Mouse (Mus musculus): ENCODE measurements around the gene Ptpdc1. TPM values are rescaled to one million over a fixed set of nuclear protein-coding genes. Genes with fewer than 3 reads are reported as not detected.

Ptpdc1 gene
- polyA plus RNA-seq, 1 experiment from 2014 or later: 21.6 TPM

DNA sequence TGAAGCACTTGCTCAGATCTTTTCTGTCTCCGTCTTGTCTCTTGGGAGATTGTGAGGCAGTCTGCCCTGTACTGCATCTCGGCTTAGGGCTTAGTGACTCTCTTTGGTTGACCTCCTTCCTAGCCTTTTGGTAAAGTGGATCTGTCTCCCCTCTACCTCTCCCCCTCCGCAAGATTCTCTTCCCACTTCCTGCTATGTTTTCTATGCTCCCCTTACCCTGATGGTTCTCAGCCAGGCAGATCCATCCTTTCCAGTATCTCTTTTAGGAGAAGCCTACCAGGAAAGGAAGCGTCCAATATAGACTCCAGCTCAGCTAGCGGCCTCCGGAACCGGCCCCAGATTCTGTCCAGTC is 38.5 kb upstream of the Ptpdc1 start:
- H3K27me3 ChIP-seq (ENCODE audit: control insufficient read depth, insufficient read depth, low read length): peaks cover 96% of the 10 kb centered on the region
- ATAC-seq (ENCODE audit: low FRiP score): no peak
- no peaks in the 10 kb centered on the region for H3K36me3 ChIP-seq (replicated peaks; ENCODE audit: control insufficient read depth, insufficient read depth)
- H3K9me3 ChIP-seq (ENCODE audit: control insufficient read depth, low read length): no peaks in the 10 kb centered on the region
- H3K27ac ChIP-seq: no peak overlapping the region
- DNase-seq (ENCODE audit: low spot score): no peak
- no peak overlapping the region for H3K4me3 ChIP-seq (replicated peaks; ENCODE audit: low read length)
- H3K4me1 ChIP-seq (replicated peaks; ENCODE audit: control insufficient read depth, insufficient read depth, low read length): peaks cover 13% of the 10 kb centered on the region; the same call in 1 of the 2 replicates
- 5% methylated on average over 7 of the region's 7 CpGs for WGBS
- no peak overlapping the region for H3K4me2 ChIP-seq (replicated peaks)
- H3K9ac ChIP-seq: no peak overlapping the region

- H3K9ac ChIP-seq: 0 out of 2 replicates have a peak overlapping the region, but pooled peaks have one; percentile 14
- H3K4me1 ChIP-seq (replicated peaks; ENCODE audit: control insufficient read depth, insufficient read depth, low read length): peaks cover 8% of the 10 kb centered on the region; the same call in 1 of the 2 replicates
- peak overlapping the region; percentile 56 for H3K4me2 ChIP-seq (replicated peaks)
- peak overlapping the region; percentile 30 for H3K4me3 ChIP-seq (replicated peaks; ENCODE audit: low read length)
- no peaks in the 10 kb centered on the region for H3K9me3 ChIP-seq (ENCODE audit: control insufficient read depth, low read length)
- peaks cover 94% of the 10 kb centered on the region for H3K27me3 ChIP-seq (ENCODE audit: control insufficient read depth, insufficient read depth, low read length)
- WGBS: 2% methylated on average over 53 of the region's 54 CpGs
- H3K36me3 ChIP-seq (replicated peaks; ENCODE audit: control insufficient read depth, insufficient read depth): no peaks in the 10 kb centered on the region
- H3K27ac ChIP-seq: no peak overlapping the region
- ATAC-seq (ENCODE audit: low FRiP score) (no peak), DNase-seq (ENCODE audit: low spot score) (peak; percentile 35)
These were observed 37.9 kb upstream of the Ptpdc1 start for GRCm38 (mm10) chr13:48663211-48663987.

- Histone ChIP-seq H3K27me3 (ENCODE audit: control insufficient read depth, insufficient read depth, low read length) (peaks cover 93% of the 10 kb centered on the region), H3K4me3 (replicated peaks; ENCODE audit: low read length) (peak within 1 kb of the TSS; percentile 30), H3K4me1 (replicated peaks; ENCODE audit: control insufficient read depth, insufficient read depth, low read length) (peaks cover 8% of the 10 kb centered on the region; the same call in 1 of the 2 replicates), H3K4me2 (replicated peaks) (peak within 1 kb of the TSS; percentile 56), H3K27ac (no peak within 1 kb of the TSS), H3K9me3 (ENCODE audit: control insufficient read depth, low read length) (no peaks in the 10 kb centered on the region), H3K36me3 (replicated peaks; ENCODE audit: control insufficient read depth, insufficient read depth) (no peaks in the 10 kb centered on the region), H3K9ac (0 out of 2 replicates have a peak within 1 kb of the TSS, but pooled peaks have one; percentile 14)
- no peak for DNase-seq (ENCODE audit: low spot score)
- no peak for ATAC-seq (ENCODE audit: low FRiP score)
- WGBS: under 1% methylated on average over 60 of the region's 73 CpGs
These were observed 37.1 kb upstream of the Ptpdc1 start, which contains the start of gene Barx1 for GRCm38 (mm10) chr13:48662431-48663143. Gene Barx1 (plus strand): TSS chr13:48662998.

GRCm38 (mm10) chr13:48661561-48661960 is 36.1 kb upstream of the Ptpdc1 start:
- Histone ChIP-seq H3K36me3 (replicated peaks; ENCODE audit: control insufficient read depth, insufficient read depth) (no peaks in the 10 kb centered on the region), H3K4me1 (replicated peaks; ENCODE audit: control insufficient read depth, insufficient read depth, low read length) (peaks cover 8% of the 10 kb centered on the region; the same call in 1 of the 2 replicates), H3K4me3 (replicated peaks; ENCODE audit: low read length) (no peak overlapping the region), H3K4me2 (replicated peaks) (no peak overlapping the region), H3K9me3 (ENCODE audit: control insufficient read depth, low read length) (no peaks in the 10 kb centered on the region), H3K9ac (no peak overlapping the region), H3K27ac (no peak overlapping the region), H3K27me3 (ENCODE audit: control insufficient read depth, insufficient read depth, low read length) (peaks cover 93% of the 10 kb centered on the region)
- ATAC-seq (ENCODE audit: low FRiP score) (no peak), DNase-seq (ENCODE audit: low spot score) (no peak)
- 0% methylated on average over 1 of the region's 1 CpGs for WGBS

DNA sequence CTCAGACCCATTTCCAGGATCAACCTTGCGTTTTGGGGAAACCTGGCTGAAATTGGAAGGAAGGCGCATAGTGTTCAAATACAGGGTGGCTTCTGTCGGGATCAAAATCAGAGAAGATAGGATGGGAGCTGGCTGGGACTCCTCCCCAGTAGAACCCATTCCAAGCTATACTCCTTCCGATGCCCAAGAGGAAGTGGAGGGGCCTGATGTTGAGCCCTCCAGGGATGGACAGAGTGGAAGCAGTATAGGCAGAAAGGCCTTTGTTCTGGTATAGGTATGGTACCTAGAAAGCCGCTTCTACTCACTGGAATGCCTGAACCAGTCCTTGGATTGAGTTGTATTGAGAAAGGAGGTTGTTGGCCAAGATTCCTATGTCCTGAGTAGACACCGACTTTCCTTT is 35.3 kb upstream of the Ptpdc1 start:
- ATAC-seq (ENCODE audit: low FRiP score) (no peak), DNase-seq (ENCODE audit: low spot score) (no peak)
- no peaks in the 10 kb centered on the region for H3K9me3 ChIP-seq (ENCODE audit: control insufficient read depth, low read length)
- 14% methylated on average over 6 of the region's 6 CpGs for WGBS
- peaks cover 93% of the 10 kb centered on the region for H3K27me3 ChIP-seq (ENCODE audit: control insufficient read depth, insufficient read depth, low read length)
- no peaks in the 10 kb centered on the region for H3K36me3 ChIP-seq (replicated peaks; ENCODE audit: control insufficient read depth, insufficient read depth)
- no peak overlapping the region for H3K4me3 ChIP-seq (replicated peaks; ENCODE audit: low read length)
- H3K4me1 ChIP-seq (replicated peaks; ENCODE audit: control insufficient read depth, insufficient read depth, low read length): peaks cover 8% of the 10 kb centered on the region; the same call in 1 of the 2 replicates
- no peak overlapping the region for H3K9ac ChIP-seq
- H3K4me2 ChIP-seq (replicated peaks): no peak overlapping the region
- H3K27ac ChIP-seq: no peak overlapping the region

DNA sequence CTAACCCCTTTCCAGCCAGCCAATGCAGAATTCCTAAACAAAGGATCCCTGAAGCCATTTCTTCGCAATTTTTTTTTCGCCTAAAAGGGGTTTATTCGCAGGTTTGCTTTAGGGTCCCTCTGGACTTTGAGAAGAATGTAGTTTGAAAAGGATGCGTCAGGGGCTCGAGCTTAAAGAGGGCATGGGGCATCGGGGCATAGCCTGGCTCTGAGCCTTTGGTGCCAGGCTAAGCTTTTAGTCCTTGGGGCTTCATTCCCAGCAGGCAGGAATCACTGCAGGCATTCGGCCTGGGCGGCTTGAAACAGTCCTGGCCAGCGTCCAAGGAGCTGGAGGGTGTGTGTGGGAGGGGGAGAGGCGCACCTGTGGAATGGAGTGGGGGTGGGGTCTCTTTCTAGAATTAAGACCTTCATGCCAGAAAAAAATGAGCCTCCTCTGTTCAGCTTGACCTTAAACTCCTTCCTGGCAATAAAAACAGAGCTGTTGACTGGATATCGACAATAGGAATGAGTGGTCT is 34.8 kb upstream of the Ptpdc1 start:
- no peaks in the 10 kb centered on the region for H3K36me3 ChIP-seq (replicated peaks; ENCODE audit: control insufficient read depth, insufficient read depth)
- DNase-seq (ENCODE audit: low spot score) (no peak), ATAC-seq (ENCODE audit: low FRiP score) (no peak)
- H3K9me3 ChIP-seq (ENCODE audit: control insufficient read depth, low read length): no peaks in the 10 kb centered on the region
- H3K9ac ChIP-seq: no peak overlapping the region
- H3K27ac ChIP-seq: no peak overlapping the region
- no peak overlapping the region for H3K4me3 ChIP-seq (replicated peaks; ENCODE audit: low read length)
- under 1% methylated on average over 11 of the region's 11 CpGs for WGBS
- peaks cover 8% of the 10 kb centered on the region; the same call in 1 of the 2 replicates for H3K4me1 ChIP-seq (replicated peaks; ENCODE audit: control insufficient read depth, insufficient read depth, low read length)
- no peak overlapping the region for H3K4me2 ChIP-seq (replicated peaks)
- peaks cover 92% of the 10 kb centered on the region for H3K27me3 ChIP-seq (ENCODE audit: control insufficient read depth, insufficient read depth, low read length)

- no peaks in the 10 kb centered on the region for H3K9me3 ChIP-seq (ENCODE audit: control insufficient read depth, low read length)
- 1% methylated on average over 38 of the region's 38 CpGs for WGBS
- no peak overlapping the region for H3K9ac ChIP-seq
- DNase-seq (ENCODE audit: low spot score) (peak; percentile 30), ATAC-seq (ENCODE audit: low FRiP score) (no peak)
- no peak overlapping the region for H3K4me3 ChIP-seq (replicated peaks; ENCODE audit: low read length)
- H3K36me3 ChIP-seq (replicated peaks; ENCODE audit: control insufficient read depth, insufficient read depth): no peaks in the 10 kb centered on the region
- H3K27me3 ChIP-seq (ENCODE audit: control insufficient read depth, insufficient read depth, low read length): peaks cover 89% of the 10 kb centered on the region
- peaks cover 8% of the 10 kb centered on the region; the same call in 1 of the 2 replicates for H3K4me1 ChIP-seq (replicated peaks; ENCODE audit: control insufficient read depth, insufficient read depth, low read length)
- no peak overlapping the region for H3K4me2 ChIP-seq (replicated peaks)
- H3K27ac ChIP-seq: no peak overlapping the region
These were observed 34.1 kb upstream of the Ptpdc1 start for GRCm38 (mm10) chr13:48659254-48660220.

- DNase-seq (ENCODE audit: low spot score): peak; percentile 39
- WGBS: 1% methylated on average over 33 of the region's 33 CpGs
These were observed 33.3 kb upstream of the Ptpdc1 start for GRCm38 (mm10) chr13:48658588-48659253.

More at GRCm38 (mm10) chr13:48658588-48659253, 33.3 kb upstream of the Ptpdc1 start:
- Histone ChIP-seq H3K4me3 (replicated peaks; ENCODE audit: low read length) (no peak overlapping the region), H3K27me3 (ENCODE audit: control insufficient read depth, insufficient read depth, low read length) (peaks cover 81% of the 10 kb centered on the region), H3K9me3 (ENCODE audit: control insufficient read depth, low read length) (no peaks in the 10 kb centered on the region), H3K4me2 (replicated peaks) (no peak overlapping the region), H3K4me1 (replicated peaks; ENCODE audit: control insufficient read depth, insufficient read depth, low read length) (peaks cover 8% of the 10 kb centered on the region; the same call in 1 of the 2 replicates), H3K36me3 (replicated peaks; ENCODE audit: control insufficient read depth, insufficient read depth) (no peaks in the 10 kb centered on the region), H3K27ac (no peak overlapping the region), H3K9ac (no peak overlapping the region)
- no peak for ATAC-seq (ENCODE audit: low FRiP score)

All from hindbrain, embryonic 14.5 days (tissue).